Mouse (Mus musculus): Measurements from ENCODE around the gene Sycn.

Gene Sycn

DNA sequence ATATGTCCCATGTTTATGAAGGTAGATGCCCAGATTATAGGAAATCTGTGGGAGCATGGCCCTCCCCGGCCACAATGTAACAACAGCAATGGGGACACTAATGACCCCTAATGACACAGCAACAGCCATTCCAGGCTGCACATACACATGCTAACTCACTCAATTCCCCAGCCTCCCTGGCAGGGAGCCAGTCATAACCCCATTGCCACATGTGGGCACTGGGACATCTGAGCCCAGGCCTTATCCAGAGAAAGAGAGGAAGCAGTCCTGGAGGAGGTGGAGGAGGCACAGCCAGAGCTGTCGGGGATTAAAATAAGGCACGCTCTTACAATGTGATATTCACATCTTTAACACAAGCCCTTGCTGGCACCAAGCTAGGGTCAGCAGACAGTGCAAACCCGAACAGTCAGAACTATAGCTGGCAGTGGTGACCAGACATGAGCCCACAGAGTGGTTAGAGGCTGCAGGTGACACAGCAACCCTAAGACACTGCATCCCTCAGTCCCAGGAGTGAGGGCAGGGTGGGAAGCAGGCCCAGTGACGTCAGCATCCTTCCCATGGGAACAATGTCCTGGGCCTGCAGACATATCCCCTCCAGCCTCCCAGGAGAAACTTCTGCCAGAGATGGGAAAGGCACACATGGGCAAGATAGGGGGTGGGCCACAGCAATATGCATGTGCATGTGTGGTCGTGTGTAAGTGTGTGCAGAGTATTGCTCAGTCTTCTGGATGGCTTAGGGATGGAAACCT lies 46.2 kb downstream of the Sycn start:
- DNase-seq (ENCODE audit: low read depth), result peak; percentile 62

- DNase-seq (ENCODE audit: low read depth), result peak; percentile 25
These were observed 47.0 kb downstream of the Sycn start for GRCm38 (mm10) chr7:28587644-28588043.

Measured in NIH3T3 (cell line).